Mouse (Mus musculus) myocyte (in vitro differentiated cells): ENCODE data around the gene Slc35c2.

ENCODE experiments used
- CEBPB ChIP-seq: IDR thresholded peaks from 2 replicates; pipeline ENCODE4 v1.6.1; 2011; ENCODE audit warnings: mild to moderate bottlenecking, moderate library complexity; ENCODE audit not compliant: poor library complexity, insufficient read depth, severe bottlenecking
- E2F4 ChIP-seq: IDR thresholded peaks from one replicate; pipeline ENCODE4 v1.6.1; 2011; ENCODE audit warnings: mild to moderate bottlenecking, control low read depth, moderate library complexity; ENCODE audit not compliant: insufficient read depth
- MAX ChIP-seq: IDR thresholded peaks from one replicate; pipeline ENCODE4 v1.6.1; 2011; ENCODE audit warnings: low read depth, mild to moderate bottlenecking, control low read depth
- MYOD1 ChIP-seq, 3 experiments: IDR thresholded peaks; one replicate each; pipeline ENCODE4 v1.6.1; 2011; ENCODE audit warnings: control low read depth in 2 of 3, low read depth in 2 of 3, mild to moderate bottlenecking in 2 of 3, moderate library complexity in 1 of 3; ENCODE audit not compliant: insufficient read length in 2 of 3, control insufficient read depth in 1 of 3
- POLR2A ChIP-seq: IDR thresholded peaks from one replicate; pipeline ENCODE4 v1.6.1; 2011; ENCODE audit warnings: low read depth, mild to moderate bottlenecking, control low read depth, moderate library complexity; ENCODE audit not compliant: insufficient read length
- POLR2AphosphoS2 ChIP-seq: IDR thresholded peaks from one replicate; pipeline ENCODE4 v1.6.1; 2011; ENCODE audit warnings: low read depth, control low read depth; ENCODE audit not compliant: insufficient read length
- SRF ChIP-seq: IDR thresholded peaks from one replicate; pipeline ENCODE4 v1.6.1; 2011; ENCODE audit warnings: low read depth; ENCODE audit not compliant: control insufficient read depth, insufficient read length
- TCF12 ChIP-seq: IDR thresholded peaks from one replicate; pipeline ENCODE4 v1.6.1; 2011; ENCODE audit warnings: mild to moderate bottlenecking, control low read depth; ENCODE audit not compliant: poor library complexity, insufficient read depth, severe bottlenecking
- TCF3 ChIP-seq: IDR thresholded peaks from one replicate; pipeline ENCODE4 v1.6.1; 2011; ENCODE audit warnings: low read depth, control low read depth; ENCODE audit not compliant: insufficient read length
- USF1 ChIP-seq: IDR thresholded peaks from one replicate; pipeline ENCODE4 v1.6.1; 2011; ENCODE audit warnings: low read depth, mild to moderate bottlenecking, control low read depth, moderate library complexity

- no peak for TF ChIP-seq USF1
- TF ChIP-seq MAX = no peak
- TF ChIP-seq CEBPB = no peak
- TF ChIP-seq POLR2A = no peak
- no peak for TF ChIP-seq TCF12
- TF ChIP-seq POLR2AphosphoS2 = no peak
- no peak for TF ChIP-seq E2F4
- no peak for TF ChIP-seq MYOD1 (IDR thresholded peaks at IDR 0.05; ENCODE audit: control insufficient read depth in 1 of 3, insufficient read length in 2 of 3, low read depth in 2 of 3)
- no peak for TF ChIP-seq TCF3
- TF ChIP-seq SRF = no peak
Measured at GRCm38 (mm10) chr2:165279351-165279750, 8.3 kb downstream of the Slc35c2 start.
